Mouse (Mus musculus) adipocyte (in vitro differentiated cells): Measurements from ENCODE around the gene Sema4a.
A peak's percentile ranks its signal among the peaks of the same experiment; 100 is the strongest.

Source experiments
- DNase-seq: peaks from one replicate; pipeline ENCODE4 v3.0.0-alpha.2; 2016; ENCODE audit warnings: low spot score

Sema4a gene

GRCm38 (mm10) chr3:88460983-88461696, at the start of gene Sema4a:
TSS of gene Sema4a (minus strand) at chr3:88461182.
- DNase-seq = no peak

DNA sequence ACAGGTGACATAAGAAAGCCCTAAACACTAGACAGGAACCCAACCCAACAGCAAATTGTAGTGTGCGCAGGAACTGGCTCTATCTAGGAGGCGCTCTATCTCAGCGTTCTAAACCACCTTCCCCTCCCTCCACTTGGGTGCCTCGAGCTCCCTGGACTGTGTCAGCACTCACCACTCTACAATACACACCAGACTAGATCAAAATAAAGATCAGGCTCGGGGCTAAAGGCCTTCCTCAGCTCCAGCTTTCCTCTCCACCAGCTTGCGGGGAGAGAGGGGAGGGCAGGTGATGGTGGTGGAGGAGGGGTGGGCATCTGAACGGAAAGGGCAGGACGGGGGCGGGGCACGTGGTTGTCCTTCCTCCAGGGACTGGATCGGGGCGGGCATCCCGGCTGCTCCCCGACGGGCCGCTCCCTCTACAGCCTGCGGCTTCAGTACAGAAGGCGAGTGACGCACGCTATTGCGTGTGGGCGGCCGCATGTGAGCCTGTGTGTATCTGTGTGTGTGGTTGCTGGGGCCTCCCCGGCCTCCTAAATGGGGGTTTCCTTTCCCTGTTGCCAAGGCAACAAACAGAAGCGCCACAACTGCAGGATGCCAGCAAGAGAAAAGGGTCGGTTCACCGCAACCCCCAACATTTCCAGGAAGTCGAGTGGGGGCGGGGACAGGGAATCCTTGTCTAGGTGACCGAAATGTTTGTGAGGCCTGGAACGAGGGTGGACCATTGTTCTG, 48.9 kb upstream of the Sema4a start, which contains the start of gene Lmna:
TSS of gene Lmna (minus strand) at position 265 of the 729 bp plus-strand sequence.
- DNase-seq = peak; percentile 92

GRCm38 (mm10) chr3:88509250-88509649, 48.3 kb upstream of the Sema4a start:
- no peak for DNase-seq

DNA sequence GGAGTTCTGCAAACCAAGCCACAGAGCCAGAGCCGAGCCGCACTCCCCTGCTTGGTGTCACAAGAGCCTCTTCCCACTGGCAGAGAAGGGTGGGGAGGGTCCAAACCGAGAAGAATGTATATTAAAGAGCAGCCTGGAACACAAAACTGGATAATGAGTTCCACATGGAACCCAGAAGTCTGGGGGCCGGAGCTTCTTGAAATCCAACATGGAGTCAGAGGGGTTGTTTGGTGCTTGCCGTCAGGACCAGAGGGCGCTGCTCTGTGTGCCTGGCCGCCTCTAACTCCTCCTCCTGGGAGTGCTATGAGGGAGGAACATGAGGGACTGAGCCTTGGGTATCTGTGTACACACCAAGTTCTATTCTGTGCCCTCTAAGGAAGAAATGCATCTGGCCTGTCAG, 44.8 kb upstream of the Sema4a start:
- no peak for DNase-seq

GRCm38 (mm10) chr3:88505081-88505480, 44.1 kb upstream of the Sema4a start:
- DNase-seq = no peak

GRCm38 (mm10) chr3:88503881-88504746, 43.1 kb upstream of the Sema4a start:
- no peak for DNase-seq

GRCm38 (mm10) chr3:88503505-88503863, 42.5 kb upstream of the Sema4a start:
- DNase-seq = no peak

- DNase-seq = peak; percentile 95
Measured at GRCm38 (mm10) chr3:88502641-88503504, 41.9 kb upstream of the Sema4a start.

- DNase-seq = peak; percentile 87
Measured at GRCm38 (mm10) chr3:88502031-88502571, 41.1 kb upstream of the Sema4a start.

DNA sequence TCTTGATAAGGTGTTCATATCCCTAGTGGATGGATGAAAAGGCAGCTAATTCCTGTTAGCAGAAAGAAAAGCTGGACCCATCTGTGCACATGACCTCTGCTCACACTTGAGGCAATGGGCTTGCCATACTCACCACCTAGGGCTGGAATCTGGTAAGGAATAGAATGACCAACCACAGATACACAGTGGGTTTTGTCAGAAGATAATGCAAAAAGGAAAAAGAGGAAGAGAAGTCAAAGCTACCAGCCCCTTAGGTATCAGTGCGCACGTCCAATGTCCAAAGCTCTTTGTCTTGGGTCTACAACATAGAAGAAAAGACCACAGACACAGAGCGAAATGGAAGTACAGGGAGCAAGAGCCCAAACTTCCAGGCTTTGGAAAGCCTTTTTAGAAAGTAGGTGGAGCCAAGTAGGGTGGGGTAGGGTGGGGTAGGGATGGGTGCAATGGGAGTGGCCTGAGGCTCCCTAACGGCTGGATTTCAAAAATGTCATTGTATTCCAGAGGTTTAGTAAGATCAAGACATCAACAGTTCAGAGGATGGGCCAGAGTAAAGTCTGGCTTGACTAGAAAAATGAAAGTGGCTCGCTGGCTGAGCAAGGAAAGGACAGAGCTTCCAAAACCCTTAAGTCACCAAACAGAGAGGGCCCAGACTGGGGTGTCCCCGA, 40.5 kb upstream of the Sema4a start:
- peak; percentile 75 for DNase-seq

DNA sequence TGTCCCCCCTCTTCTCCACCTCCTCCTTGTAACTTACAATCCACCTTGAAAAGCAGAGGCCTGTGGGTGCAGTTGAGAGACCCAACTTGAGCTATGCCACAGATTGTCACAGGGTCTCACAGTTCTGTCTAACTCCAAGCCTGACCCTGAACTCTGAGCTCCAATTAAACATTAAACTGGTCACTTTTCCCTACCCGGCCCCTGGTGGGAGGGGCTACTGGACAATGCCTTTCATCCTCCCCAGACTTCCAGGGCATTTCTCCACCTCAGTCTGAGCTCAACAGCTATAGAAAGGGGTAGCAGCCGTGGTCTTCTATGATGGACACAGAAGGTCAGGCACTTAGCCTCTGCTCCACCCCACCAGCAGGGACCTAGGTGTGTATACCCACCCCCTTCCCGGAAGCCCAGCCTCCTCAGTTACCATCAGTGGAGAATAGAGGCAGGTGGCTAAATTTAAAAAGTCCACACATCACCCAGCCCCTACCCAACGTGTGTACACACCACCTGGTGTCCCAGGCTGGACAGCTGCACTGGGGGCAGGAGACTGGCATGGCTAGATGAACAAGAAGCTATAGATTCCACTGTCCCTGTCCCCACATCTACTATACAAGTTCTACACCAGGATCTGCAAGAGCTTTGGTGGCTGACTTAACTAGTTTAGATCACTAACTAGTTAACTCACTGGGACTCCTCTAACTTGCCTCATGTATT, 39.8 kb upstream of the Sema4a start:
- no peak for DNase-seq

- DNase-seq = no peak
Measured at GRCm38 (mm10) chr3:88500087-88500486, 39.1 kb upstream of the Sema4a start.

GRCm38 (mm10) chr3:88499580-88499979, 38.6 kb upstream of the Sema4a start:
- DNase-seq = no peak

- DNase-seq = peak; percentile 59
Measured at GRCm38 (mm10) chr3:88495741-88496415, 34.9 kb upstream of the Sema4a start.

DNA sequence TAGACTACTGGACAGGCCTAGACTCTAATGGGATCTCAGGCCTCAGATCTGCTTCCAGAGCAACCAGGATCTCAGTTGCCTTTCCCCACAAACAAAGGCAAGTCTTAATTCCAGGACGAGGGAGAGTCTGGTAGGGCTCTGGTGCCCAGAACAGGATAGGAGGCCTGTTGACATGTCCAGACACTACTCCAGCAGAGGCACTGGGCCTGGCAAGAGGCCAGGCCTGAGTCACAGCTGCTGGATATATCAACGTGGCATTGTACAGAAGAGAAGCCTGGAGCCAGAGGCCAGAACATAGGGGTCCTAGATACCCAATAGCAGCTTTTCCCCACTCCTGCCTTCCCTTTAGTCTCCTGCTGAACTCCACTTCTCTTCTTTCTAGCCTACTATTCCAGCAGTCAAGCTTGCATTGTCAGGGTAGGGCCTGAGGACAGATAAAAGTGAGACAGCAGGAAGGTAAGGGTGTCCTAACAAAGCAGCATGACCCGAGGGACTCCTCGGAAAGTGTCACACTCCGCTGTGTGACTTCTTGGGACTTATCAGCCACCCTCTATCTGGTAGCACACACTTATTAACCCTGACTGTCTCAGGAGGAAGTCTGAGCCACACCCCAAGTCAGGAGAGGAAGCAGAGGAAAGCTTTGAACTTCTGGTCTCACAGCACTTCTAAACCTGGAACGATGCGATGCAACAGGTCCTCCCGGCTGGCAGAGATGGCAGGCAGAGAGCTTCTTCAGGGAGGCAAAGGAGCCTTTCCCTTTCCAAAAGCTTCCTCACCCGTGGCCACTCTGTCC, 34.0 kb upstream of the Sema4a start:
- peak; percentile 88 for DNase-seq

DNA sequence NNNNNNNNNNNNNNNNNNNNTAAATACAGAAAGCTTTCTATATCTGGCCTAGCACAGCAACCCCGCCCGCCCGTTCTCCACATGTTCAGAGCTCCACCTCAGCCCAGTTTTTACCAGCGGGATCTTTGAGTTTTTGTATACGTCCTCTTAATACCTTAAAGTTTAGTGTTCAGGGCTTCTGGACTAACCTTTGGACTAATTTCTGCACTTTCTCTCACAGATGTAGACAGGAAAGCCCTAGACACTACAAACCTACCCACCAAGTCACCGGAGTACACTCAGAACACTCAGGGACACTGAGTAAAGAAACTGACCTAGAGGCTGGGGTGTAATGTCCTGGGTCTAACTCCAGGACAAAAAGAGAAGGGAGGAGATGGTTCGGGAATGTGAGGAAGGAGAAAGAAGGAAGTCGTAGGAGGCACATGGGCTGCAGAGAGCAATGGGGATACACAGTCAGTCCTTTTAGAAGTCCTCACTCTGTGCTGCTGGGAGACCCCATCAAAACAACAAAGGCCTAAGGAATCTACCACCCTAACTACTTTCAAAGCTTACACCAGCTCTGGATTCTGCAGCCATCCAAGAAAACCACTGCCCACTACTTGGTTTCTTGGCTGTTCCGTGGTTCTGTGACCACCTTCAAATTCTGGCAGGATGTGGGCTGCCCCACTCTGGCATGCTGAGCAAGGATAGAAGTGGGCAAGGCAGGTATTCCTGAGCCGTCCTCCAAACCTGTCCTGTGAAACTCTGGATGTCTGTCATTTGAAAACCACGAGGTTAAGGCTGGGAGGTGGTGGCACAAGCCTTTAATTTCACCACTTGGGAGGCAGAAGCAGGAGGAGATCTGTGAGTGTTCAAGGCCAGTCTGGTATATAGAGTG, 33.0 kb upstream of the Sema4a start:
- no peak for DNase-seq

GRCm38 (mm10) chr3:88487396-88487795, 26.4 kb upstream of the Sema4a start:
- DNase-seq = no peak

DNA sequence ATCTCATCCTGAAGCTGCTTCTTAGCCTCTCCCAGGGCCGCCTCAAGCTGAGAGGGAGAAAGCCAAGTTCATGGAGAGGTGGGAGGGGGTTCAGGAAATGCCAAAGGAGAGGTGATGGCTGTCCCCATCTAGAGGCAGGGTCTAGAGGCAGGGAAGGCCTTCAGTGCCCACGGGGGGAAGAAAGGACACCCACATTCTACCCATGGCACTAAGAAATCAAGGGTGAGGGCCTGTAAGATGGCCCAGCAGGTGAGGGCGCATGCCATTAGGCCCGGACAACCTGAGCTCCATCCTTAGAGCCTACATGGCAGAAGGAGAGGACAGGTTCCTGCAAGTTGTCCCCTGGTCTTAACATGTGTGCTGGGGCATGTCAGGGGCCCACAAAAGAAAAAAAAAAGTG, 25.9 kb upstream of the Sema4a start:
- DNase-seq = no peak
